Mouse (Mus musculus) activated CD4-positive, CD25-positive, alpha-beta regulatory T cell (primary cell): Measurements from ENCODE around the gene Cmtm4. TPM values are rescaled to one million over a fixed set of nuclear protein-coding genes. Genes with fewer than 3 reads are reported as not detected.

Experiments used
- polyA plus RNA-seq, 2 experiments: library from polyadenylated mRNA; unstranded; fragments of 100-300 nt; shearing (Covaris generic); gene quantifications; one replicate each; pipeline ENCODE4 v1.2.1; 2017

The Cmtm4 gene
- under 1 TPM; 0.49 to 0.91 TPM for polyA plus RNA-seq

GRCm38 (mm10) chr8:104395703-104396357 lies at the start of gene Cmtm4:
Gene Cmtm4 (minus strand): TSS chr8:104395807.

GRCm38 (mm10) chr8:104442299-104443124 lies 46.9 kb upstream of the Cmtm4 start, which contains the start of gene Dync1li2:
Gene Dync1li2 (minus strand): TSS chr8:104443047.

GRCm38 (mm10) chr8:104339229-104339982 lies 56.2 kb downstream of the Cmtm4 start, which contains the start of gene Cmtm3:
Gene Cmtm3 (plus strand): TSS chr8:104339410.

GRCm38 (mm10) chr8:104321930-104322329 lies 73.7 kb downstream of the Cmtm4 start, which contains the start of gene Cmtm2b:
Gene Cmtm2b (plus strand): TSS chr8:104322230.

GRCm38 (mm10) chr8:104321267-104321666 lies 74.3 kb downstream of the Cmtm4 start, which contains the start of gene Gm11020:
Gene Gm11020 (plus strand): TSS chr8:104321567.

GRCm38 (mm10) chr8:104309441-104310155 lies 86.0 kb downstream of the Cmtm4 start, which contains the start of the genes Gm45711 and Cmtm1:
Gene Gm45711 (minus strand): TSS chr8:104310081.
Gene Cmtm1 (minus strand): TSS chr8:104310145.

Other genes starting within 250 kb of the Cmtm4 start
- gene Bean1, start 225.4 kb downstream of the Cmtm4 start, polyA plus RNA-seq = under 1 TPM in 1 of 2 experiments, not detected in 1; 0.34 TPM
- gene Tk2, start 147.2 kb downstream of the Cmtm4 start, polyA plus RNA-seq = 10 to 100 TPM; 61.4 to 69.4 TPM
- gene Cklf, start 144.9 kb downstream of the Cmtm4 start, polyA plus RNA-seq = 100 to 1,000 TPM in 1 of 2 experiments, 10 to 100 TPM in 1; 85.6 to 108 TPM
- gene Cmtm2a, start 102.6 kb downstream of the Cmtm4 start, polyA plus RNA-seq = under 1 TPM in 1 of 2 experiments, not detected in 1; 0.48 TPM
- gene Gm45711, start 85.7 kb downstream of the Cmtm4 start, polyA plus RNA-seq = not detected
- gene Cmtm1, start 85.7 kb downstream of the Cmtm4 start, polyA plus RNA-seq = under 1 TPM in 1 of 2 experiments, not detected in 1; 0.31 TPM
- gene Gm11020, start 74.2 kb downstream of the Cmtm4 start, polyA plus RNA-seq = not detected
- not detected for gene Cmtm2b, start 73.6 kb downstream of the Cmtm4 start, polyA plus RNA-seq
- gene Cmtm3, start 56.4 kb downstream of the Cmtm4 start, polyA plus RNA-seq = 10 to 100 TPM; 20.2 to 24.7 TPM
- gene Dync1li2, start 47.2 kb upstream of the Cmtm4 start, polyA plus RNA-seq = 10 to 100 TPM; 29.0 to 38.0 TPM
- not detected for gene Terb1, start 114.1 kb upstream of the Cmtm4 start, polyA plus RNA-seq
- gene Nae1, start 138.8 kb upstream of the Cmtm4 start, polyA plus RNA-seq = 10 to 100 TPM; 72.7 to 85.3 TPM
- gene Car7, start 138.9 kb upstream of the Cmtm4 start, polyA plus RNA-seq = 1 to 10 TPM; 2.6 to 2.9 TPM
- gene Pdp2, start 195.6 kb upstream of the Cmtm4 start, polyA plus RNA-seq = 1 to 10 TPM; 4.3 TPM
- under 1 TPM in 1 of 2 experiments, not detected in 1; 0.45 TPM for gene Cdh16, start 228.6 kb upstream of the Cmtm4 start, polyA plus RNA-seq
- gene Rrad, start 235.5 kb upstream of the Cmtm4 start, polyA plus RNA-seq = 10 to 100 TPM; 26.3 to 72.7 TPM
- gene Ciao2b, start 246.2 kb upstream of the Cmtm4 start, polyA plus RNA-seq = 100 to 1,000 TPM in 1 of 2 experiments, 10 to 100 TPM in 1; 88.7 to 128 TPM